Comparison of ENCODE assay signal across 38 mouse cellular contexts in the genomic region with DNA sequence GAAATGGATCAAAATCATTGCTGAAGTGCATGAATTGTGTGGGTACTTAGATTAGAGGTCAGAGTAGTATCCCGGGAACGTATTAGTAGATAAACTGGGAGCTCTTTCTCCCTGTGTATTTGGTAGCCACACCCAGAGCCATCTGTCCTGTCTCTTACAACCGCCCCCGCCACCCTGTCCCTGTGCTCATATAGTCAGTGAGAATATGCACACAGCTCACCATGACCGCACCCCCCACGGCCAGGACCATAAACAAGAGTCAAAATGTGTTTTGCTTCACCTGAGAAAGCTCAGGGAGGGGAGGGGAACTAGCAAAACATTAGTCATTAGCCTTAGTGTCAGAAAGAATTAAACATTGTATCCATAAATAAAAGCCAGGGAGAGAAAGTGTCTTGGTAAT. TPM values are rescaled to one million over a fixed set of nuclear protein-coding genes. Genes with fewer than 3 reads are reported as not detected.
"Had no signal": no experiment of that assay in that cellular context is flagged by ENCODE, and none has a peak within 500 bp of the region (broad histone marks: within the 10 kb centered on the region; RNA-seq: fewer than 3 reads in every experiment).

No protein-coding gene starts in this region.

- H3K9ac ChIP-seq: embryonic facial prominence, embryonic 12.5 days; embryonic facial prominence, embryonic 13.5 days; embryonic facial prominence, embryonic 15.5 days; forebrain, embryonic 12.5 days; forebrain, embryonic 13.5 days; forebrain, embryonic 15.5 days; forebrain, postnatal 0 days had no signal

- DNase-seq: cerebellum, adult 2 months; cerebellum, adult 8-10 months; cerebellum, adult 9-10 months; cerebellum, adult 9-11 months; cerebellum, postnatal 10 days; cerebellum, postnatal 14 days; cerebellum, postnatal 25 days; cerebellum, postnatal 36 days; embryo, embryonic 11 days; forebrain, postnatal 0 days; gastrocnemius, adult 2 months; gastrocnemius, postnatal 10 days; gastrocnemius, postnatal 14 days; gastrocnemius, postnatal 25 days; gastrocnemius, postnatal 36 days; heart, adult 18-20 months had no signal

- ATAC-seq: forebrain, embryonic 13.5 days; forebrain, embryonic 14.5 days; forebrain, embryonic 15.5 days; forebrain, embryonic 16.5 days; forebrain, postnatal 0 days had no signal

- H3K9me3 ChIP-seq: embryonic facial prominence, embryonic 10.5 days; embryonic facial prominence, embryonic 12.5 days; embryonic facial prominence, embryonic 13.5 days; embryonic facial prominence, embryonic 15.5 days; forebrain, embryonic 10.5 days; forebrain, embryonic 12.5 days; forebrain, embryonic 13.5 days; forebrain, embryonic 15.5 days had no signal

- H3K4me3 ChIP-seq: embryonic facial prominence, embryonic 10.5 days; embryonic facial prominence, embryonic 12.5 days; embryonic facial prominence, embryonic 13.5 days; embryonic facial prominence, embryonic 15.5 days; erythroblast, embryonic 14.5 days; forebrain, embryonic 10.5 days; forebrain, embryonic 12.5 days; forebrain, embryonic 13.5 days; forebrain, embryonic 15.5 days; gastrocnemius, adult 2 months had no signal

- H3K27ac ChIP-seq: embryonic facial prominence, embryonic 10.5 days; embryonic facial prominence, embryonic 12.5 days; embryonic facial prominence, embryonic 13.5 days; embryonic facial prominence, embryonic 15.5 days; forebrain, embryonic 10.5 days; forebrain, embryonic 12.5 days; forebrain, embryonic 13.5 days; forebrain, embryonic 15.5 days; gastrocnemius, adult 2 months had no signal

- H3K27me3 ChIP-seq: embryonic facial prominence, embryonic 12.5 days; embryonic facial prominence, embryonic 13.5 days; embryonic facial prominence, embryonic 15.5 days; forebrain, embryonic 12.5 days; forebrain, embryonic 13.5 days; forebrain, embryonic 15.5 days had no signal

- H3K4me2 ChIP-seq: embryonic facial prominence, embryonic 12.5 days; embryonic facial prominence, embryonic 13.5 days; embryonic facial prominence, embryonic 15.5 days; forebrain, embryonic 12.5 days; forebrain, embryonic 13.5 days; forebrain, embryonic 15.5 days had no signal

- H3K4me1 ChIP-seq: embryonic facial prominence, embryonic 10.5 days; embryonic facial prominence, embryonic 12.5 days; embryonic facial prominence, embryonic 13.5 days; embryonic facial prominence, embryonic 15.5 days; forebrain, embryonic 10.5 days; forebrain, embryonic 12.5 days; forebrain, embryonic 13.5 days; forebrain, embryonic 15.5 days had no signal

- H3K36me3 ChIP-seq: embryonic facial prominence, embryonic 10.5 days; embryonic facial prominence, embryonic 12.5 days; embryonic facial prominence, embryonic 13.5 days; embryonic facial prominence, embryonic 15.5 days; forebrain, embryonic 10.5 days; forebrain, embryonic 12.5 days; forebrain, embryonic 15.5 days had no signal

RNA-seq across cellular contexts. Expression of a gene that starts 18.7 kb away (rescaled TPM):
- total RNA-seq: common myeloid progenitor, adult 5-6 weeks; forebrain, postnatal 0 days; gastrocnemius, adult 18-20 months; gastrocnemius, adult 2 months; gastrocnemius, adult 8-10 months; gastrocnemius, postnatal 10 days; gastrocnemius, postnatal 14 days; gastrocnemius, postnatal 25 days; gastrocnemius, postnatal 36 days; gastrocnemius, postnatal 4 days; granulocyte monocyte progenitor cell, adult 5-6 weeks; heart, adult 18-20 months; heart, adult 8-10 months had no signal
- polyA plus RNA-seq: cortical plate, adult 2 months; embryonic facial prominence, embryonic 10.5 days; embryonic facial prominence, embryonic 11.5 days; embryonic facial prominence, embryonic 12.5 days; embryonic facial prominence, embryonic 13.5 days; embryonic facial prominence, embryonic 14.5 days; embryonic facial prominence, embryonic 15.5 days; erythroblast, embryonic 14.5 days; forebrain, embryonic 10.5 days; forebrain, embryonic 11.5 days; forebrain, embryonic 12.5 days; forebrain, embryonic 13.5 days; forebrain, embryonic 14.5 days; forebrain, embryonic 15.5 days; forebrain, embryonic 16.5 days; frontal cortex, adult 2 months had no signal
